Mouse (Mus musculus): ENCODE results near the gene Prkca.

Prkca gene

DNA sequence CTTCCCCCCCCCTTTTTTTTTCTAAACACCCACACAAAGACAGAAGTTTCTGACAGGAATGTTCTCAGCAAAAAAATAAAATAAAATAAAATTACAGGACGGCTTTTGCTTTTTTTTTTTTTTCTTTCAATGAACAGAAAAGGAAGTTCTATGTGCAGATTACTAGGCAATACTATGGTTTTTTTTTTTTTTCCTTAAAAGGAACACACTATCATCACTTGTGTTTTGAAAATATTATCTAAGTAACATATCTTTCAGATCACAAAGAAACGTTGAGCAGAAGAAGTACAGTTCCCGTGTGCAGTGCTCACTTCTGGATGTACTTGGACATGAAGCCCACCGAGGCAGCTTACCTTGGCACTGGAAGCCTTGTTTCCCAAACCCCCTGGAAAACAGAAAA lies 3.4 kb downstream of the Prkca start:
- DNase-seq (ENCODE audit: low read depth, low spot score), result no peak

DNA sequence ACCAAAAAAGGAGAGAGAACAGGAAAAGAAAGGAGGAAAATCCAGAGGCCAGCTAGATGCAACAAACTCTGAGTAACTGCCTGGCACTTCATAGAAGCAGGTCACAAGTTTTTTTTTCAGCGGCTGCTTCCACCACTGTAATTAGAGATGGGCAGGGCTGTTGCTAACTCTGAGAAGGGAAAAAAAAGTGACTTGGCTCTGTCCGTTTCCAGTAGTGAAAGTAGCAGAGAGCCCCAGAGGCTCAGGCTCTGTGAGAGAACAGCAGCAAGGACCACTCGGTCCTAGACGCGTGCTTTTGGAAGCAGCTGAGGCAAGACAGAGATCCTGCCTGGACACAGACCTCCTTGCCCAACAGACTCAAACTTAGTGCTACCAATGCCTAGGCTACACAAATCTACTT lies 7.3 kb downstream of the Prkca start:
- no peak for DNase-seq (ENCODE audit: low read depth, low spot score)

DNA sequence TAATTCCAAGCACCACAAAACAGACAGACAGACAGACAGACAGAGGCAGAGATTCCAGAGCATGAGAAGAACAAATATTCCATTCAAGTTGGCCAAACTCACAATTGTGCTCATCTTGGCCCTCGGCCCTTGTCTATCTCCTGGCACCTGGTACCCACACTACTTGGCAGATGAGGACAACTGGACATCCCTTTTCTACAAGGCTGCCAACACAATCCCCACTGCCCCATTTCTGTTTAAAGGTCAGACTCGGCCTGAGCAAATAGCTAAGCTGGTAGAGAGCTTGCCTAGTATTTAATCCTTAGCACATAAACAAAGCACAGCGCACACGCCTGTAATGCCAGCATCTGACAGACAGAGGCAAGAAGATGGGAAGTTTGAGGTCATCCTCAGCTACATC lies 8.2 kb downstream of the Prkca start:
- no peak for DNase-seq (ENCODE audit: low read depth, low spot score)

DNA sequence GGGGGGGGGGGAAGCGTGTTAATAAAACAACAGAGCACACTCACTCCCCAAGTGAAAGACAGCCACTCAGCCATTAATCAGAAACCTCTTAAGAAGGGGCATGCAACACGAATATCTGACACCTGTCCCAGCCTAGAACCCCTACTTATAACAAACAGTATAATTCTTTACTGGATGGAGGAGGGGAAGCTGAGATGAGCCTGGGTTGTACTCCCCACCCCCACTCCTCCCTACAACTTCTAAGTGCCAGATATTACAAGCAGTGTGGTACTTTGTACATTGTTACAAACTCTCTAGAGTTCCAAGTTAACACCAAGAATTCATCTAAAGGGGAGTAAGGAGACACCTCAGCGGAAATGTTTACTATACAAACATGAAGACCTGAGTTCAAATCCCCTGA lies 9.1 kb downstream of the Prkca start:
- DNase-seq (ENCODE audit: low read depth, low spot score), result no peak

DNA sequence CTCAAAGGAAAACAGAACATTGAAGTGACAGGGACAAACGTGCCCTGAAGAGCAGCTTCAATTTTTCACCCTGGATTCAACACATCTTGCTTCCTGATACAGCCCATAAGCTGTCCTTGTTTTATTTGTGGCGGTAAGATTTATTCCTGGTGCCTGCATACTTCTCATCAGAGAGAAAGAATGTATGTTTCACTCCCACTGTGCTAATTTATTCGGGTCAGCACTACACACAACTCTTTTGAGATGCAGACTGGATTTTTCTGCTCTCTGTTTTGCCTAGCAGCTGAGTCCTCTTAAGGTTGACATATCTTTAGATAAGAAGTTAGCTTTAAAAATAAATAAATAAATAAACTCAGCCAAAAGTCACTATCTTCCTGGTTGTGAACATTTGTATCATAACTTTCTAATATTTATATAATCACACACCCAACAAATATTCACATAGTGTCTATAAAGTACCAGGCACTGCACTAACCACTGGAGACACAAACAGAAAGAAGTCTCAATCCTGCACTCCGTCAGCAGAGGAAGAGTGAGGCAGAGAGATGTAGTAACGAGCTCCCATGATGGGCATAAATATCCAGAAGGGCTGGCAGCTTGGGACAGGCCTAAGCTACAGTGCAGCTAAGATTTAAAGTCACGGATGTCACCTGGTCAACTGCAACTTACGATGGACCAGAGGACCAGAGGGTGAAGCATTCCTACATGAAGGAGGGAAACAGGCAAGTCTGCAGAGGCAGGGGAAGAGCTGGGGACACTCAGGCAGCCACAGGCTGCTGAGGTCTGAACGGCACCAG lies 9.9 kb downstream of the Prkca start:
- no peak for DNase-seq (ENCODE audit: low read depth, low spot score)

DNA sequence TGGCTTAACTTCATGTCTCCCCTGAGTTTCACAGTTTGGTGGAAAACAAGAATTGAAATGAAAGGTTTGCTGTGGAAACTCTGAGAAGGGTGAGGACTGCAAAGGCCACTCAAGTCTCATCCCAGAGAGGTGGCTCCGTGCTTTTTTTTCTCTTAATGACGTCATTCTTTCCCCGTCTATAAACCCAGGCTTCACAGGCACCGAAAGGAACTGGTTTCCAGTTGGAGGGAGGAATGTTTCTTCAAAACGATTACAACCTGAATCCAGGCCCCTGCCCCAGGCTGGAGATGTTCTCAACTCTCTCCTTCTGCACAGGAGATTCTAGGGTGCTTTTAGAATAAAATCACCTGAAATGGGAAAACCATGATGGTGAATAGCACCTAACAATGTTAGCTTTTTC lies 10.7 kb downstream of the Prkca start:
- no peak for DNase-seq (ENCODE audit: low read depth, low spot score)

DNA sequence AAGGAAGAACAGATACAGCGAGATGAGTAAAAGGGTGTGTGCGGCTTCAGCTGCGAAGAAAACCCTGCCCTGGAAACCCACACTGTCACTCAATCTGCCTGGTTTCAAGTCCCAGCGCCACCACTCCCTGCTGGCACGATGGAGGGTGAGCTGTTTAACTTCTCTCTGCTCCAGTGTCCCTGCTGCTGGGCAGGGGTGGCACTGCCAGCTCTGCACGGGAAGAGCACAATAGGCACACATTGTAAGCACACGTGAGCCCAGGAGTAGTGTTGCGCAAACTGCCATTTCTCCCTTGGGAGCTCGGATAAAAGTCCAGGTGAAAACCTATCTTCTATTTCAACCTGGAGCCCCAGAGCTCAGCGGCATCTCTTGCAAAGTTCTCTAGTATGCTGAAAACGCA lies 12.9 kb downstream of the Prkca start:
- DNase-seq (ENCODE audit: low read depth, low spot score), result no peak

DNA sequence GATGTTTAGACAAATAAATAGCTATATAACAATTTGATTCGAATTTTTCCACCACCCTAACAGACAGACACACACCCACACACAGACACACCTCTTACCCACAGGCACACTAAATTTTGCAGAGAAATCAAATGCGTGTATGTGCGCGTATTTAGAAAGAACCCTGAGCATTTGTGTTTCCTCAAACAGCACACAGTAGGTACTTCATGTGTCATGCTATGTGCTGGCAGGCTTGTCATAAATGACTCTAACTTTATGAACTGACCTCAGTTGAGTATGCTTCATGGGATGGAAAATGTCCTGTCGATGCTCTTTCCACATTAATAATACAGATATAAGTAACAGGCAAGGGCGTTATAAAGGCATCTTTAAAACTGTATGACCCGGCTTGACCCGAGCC lies 17.8 kb downstream of the Prkca start:
- DNase-seq (ENCODE audit: low read depth, low spot score), result no peak

DNA sequence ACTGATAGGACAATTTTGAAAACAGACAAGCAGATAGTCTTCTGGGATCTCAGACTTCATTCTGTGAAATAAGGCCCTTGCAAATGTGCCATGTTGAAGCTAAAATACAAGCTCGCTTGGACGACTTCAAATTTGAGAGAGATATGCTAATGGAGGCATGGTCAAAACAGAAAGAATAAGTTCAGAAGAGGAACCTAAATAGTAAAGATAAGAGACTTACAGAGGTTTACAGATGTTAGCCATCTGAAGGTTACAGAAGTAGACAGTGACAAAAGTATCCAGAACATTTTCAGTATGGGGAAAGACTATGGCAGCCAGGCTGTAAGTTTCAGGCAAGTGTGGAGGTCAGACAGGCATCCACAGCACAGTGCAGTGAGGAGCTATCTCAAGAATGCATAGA lies 21.6 kb downstream of the Prkca start:
- DNase-seq (ENCODE audit: low read depth, low spot score), result no peak

DNA sequence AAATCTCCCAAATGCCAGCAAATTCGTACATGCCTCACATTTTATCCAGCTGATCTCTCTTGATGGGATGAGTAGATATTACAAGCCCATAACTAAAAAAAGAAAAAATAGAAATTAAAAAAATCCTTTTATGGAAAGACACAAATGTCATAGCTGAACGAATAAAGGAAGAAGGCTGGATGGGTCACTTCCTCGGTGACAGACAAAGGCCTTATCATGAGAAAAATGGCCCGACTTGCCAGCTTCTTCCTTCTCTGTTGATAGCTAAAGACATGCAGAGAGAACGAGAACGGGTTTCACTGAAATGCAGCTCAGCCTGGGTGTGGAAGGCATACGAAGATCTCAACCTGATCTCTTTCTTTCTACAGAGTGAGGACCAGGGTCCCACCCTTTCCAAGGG lies 23.2 kb downstream of the Prkca start:
- no peak for DNase-seq (ENCODE audit: low read depth, low spot score)

DNA sequence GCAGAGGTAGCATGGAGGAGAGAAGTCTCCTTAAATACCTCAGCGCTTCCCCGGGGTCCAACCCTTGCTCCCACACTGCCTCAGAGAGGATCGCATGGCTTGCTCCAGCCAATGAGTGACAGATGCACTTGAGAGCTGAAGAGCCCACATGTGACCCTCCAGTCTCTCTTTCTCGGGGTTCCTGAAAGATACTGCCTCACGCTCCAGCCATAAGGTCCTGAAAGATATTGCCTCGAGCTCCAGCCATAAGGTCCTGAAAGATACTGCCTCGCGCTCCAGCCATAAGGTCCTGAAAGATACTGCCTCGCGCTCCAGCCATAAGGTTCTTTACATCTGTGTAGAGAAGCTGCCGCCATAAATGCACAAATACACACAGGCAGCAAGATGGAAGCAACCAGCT lies 24.6 kb downstream of the Prkca start:
- DNase-seq (ENCODE audit: low read depth, low spot score), result no peak

DNA sequence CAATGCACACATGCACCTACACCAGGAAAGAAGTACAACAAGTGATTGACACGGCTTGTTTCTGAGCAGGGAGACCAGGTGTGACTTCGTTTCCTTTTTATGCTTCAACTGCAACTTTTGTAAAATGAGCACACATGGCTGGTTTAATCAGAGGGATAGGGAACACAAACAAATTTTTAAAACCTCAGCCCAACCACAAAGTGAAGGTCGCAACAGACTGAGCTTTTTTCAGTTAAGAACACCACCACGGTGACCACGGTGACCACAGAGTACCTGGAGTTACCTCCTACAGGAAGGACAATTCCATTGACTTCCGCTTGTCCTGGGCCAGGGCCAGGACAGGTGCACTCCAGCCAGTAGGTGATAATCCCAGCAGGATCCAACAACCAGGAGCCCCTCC lies 25.9 kb downstream of the Prkca start:
- DNase-seq (ENCODE audit: low read depth, low spot score), result no peak

DNA sequence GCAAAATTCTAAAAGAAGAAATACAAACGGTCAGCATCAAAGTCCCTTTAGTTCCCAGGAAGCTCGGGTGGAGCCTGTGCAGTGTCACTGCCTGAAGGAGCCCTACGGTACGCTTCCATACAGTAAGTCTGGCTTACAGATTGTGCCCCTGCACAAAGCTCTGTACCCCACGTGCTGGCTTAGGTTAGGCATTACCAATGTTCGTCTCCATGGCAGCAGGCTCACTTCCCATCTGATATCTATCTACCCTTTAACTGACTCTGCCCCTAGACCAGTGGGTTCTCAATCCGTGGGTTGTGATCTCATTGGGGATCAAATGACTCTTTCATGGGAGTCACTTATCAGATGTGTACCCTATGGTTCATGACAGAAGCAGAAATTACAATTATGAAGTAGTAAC lies 28.0 kb downstream of the Prkca start:
- DNase-seq (ENCODE audit: low read depth, low spot score), result no peak

DNA sequence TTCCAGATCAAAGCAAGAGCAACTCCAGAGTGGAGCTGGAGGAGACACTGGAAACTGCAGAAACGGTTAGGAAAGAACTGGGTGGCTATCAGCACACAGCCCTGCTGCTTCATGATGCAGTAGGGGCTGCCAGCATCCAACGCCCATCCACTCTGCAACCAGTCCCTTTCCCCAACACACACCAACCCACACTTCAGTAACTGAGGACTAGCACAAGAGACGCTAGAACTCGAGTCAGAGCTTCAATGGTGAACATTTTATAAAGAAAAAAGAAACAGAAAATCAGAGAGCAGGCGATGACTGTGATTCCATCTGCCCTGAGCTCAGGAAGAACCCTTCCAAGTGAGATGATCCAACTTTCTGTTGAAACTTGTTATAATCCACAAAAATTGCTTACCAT lies 31.2 kb downstream of the Prkca start:
- no peak for DNase-seq (ENCODE audit: low read depth, low spot score)

DNA sequence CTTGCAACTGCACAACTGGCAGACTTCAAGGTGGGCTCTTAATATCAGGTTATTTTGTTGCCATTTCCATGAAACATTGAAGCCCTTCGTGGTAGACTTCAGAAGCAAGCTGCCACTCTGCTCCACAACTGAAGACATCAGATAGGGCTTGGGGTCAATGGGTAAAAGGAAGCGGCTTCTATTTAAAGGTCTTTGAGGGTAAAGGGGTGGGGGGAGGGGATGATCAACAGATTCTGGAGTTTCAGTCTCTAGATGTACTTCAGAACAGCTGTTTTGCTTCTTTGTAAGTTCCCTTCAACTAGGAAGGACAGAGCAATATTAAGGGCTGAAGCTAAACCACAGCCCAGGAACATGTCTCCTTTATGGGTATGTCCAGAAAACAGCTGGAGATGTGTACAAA lies 31.8 kb downstream of the Prkca start:
- no peak for DNase-seq (ENCODE audit: low read depth, low spot score)

DNA sequence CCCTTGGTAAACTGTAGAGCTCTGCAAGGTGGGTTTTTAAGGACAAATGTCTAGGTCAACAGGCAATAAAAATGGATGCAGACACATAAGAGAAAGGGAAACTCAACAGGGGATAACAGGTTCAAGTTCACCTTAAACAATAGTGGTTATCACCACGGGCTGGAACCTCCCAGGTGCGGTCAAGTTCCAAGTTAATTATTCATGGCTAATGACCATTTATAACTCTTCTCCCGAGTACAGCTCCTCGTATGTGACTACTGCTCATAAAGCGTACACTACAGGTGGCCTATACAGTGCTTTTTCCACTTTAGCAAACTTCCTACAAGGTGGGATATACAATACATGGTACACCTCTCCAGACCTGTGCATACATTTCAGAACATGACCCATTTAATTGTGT lies 33.9 kb downstream of the Prkca start:
- no peak for DNase-seq (ENCODE audit: low read depth, low spot score)

DNA sequence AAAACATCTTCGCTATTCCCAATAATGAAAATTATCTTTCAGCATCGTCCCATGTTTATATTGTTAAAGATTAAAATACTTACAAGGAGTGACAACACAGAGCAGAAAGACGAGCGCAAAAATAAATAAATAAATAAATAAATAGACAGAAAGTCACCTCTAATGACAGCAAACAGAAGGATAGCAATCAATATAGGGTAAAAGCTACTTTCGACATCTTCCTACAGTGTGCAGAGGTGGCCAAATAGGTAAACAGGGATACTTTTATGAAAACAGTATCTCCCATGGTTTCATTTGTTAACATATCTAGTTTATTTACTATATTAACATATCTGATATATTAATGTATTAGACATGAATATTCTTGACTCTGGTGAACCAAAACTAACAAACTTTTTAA lies 35.5 kb downstream of the Prkca start:
- DNase-seq (ENCODE audit: low read depth, low spot score), result no peak

DNA sequence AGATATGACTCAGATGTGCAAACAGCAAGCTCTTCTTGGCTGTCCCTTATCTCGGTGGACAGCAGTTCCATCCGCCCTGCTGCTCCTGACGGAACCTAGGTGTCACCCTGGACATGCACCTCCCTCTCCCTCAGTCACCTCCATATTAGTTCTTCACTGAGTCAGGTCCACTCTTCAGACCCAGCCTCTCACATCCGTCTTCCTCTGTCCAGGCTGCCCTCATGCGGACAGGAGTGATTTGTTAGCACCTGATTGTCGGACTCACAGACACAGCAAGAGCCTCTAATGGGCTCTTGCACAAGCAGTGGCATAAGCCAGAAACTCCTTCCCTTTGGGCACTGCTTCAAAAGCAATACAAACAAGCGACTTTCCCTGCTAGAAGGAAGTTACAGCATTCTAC lies 36.5 kb downstream of the Prkca start:
- no peak for DNase-seq (ENCODE audit: low read depth, low spot score)

DNA sequence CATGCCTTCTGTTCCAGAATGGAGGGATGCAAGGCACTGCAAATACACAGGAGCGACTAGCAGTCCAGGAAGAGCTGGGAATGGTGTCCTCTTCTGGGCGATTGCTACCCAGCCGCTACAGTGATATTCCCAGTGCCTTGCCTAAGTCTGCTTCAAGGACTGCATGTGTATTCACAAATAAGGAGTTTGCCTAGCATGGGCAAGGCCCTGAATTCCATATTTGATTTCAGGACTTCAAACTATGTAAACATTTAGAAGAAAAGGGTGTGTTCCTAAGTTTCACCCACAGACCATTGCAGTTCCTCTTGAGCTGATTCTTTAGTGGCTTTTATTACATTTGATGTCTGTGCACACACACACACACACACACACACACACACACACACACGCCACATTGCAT lies 39.9 kb downstream of the Prkca start:
- no peak for DNase-seq (ENCODE audit: low read depth, low spot score)

DNA sequence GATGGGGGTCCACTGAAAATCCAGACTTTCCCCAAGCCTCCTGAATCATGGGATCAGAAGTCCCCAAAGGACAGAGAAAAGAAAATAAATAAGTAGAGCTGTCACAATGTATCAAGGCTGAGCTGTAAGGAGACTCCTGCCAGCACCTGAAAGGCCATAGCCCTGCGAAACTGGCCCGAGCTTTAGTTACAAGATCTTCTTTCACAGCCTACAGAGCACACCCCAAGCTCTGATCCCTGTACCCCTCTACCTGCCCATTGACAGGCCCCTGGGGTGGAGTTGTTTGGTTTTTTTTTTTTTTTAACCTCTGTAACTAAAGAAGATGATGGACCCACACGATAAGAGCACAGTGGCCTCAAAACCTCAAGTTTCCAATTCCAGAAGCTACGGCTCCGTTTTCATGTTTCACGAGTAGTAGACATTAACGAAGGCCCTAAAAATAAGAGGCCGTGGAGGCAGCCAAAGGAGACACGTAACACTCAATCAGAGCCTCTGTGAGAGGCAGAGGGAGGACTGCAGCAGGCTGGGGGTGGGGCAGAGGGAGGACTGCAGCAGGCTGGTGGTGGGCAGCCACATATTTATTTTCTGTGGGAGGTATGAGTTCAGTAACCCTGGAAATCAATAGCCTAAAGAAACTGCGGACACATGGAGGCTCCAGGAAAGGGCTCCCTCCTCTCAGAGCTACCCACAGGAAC lies 41.8 kb downstream of the Prkca start:
- no peak for DNase-seq (ENCODE audit: low read depth, low spot score)

DNA sequence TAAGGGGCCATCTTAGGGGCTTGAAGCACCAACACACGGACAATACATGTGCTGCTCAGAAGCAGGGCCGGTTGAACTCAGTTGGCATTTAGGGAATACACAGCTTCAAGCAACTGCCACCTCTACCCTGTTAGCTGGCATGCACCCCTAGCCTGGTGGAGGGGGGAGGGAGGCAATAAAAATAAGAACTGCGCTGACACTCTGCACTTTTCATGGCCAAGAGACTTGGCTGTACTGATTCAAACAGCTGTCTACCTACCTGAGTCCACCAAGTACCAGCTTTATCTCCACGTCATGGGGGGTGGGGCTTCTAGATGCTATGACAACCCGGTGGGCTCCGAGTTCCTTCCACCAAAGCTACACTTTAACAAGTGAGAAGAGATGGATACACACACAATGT lies 42.7 kb downstream of the Prkca start:
- no peak for DNase-seq (ENCODE audit: low read depth, low spot score)

DNA sequence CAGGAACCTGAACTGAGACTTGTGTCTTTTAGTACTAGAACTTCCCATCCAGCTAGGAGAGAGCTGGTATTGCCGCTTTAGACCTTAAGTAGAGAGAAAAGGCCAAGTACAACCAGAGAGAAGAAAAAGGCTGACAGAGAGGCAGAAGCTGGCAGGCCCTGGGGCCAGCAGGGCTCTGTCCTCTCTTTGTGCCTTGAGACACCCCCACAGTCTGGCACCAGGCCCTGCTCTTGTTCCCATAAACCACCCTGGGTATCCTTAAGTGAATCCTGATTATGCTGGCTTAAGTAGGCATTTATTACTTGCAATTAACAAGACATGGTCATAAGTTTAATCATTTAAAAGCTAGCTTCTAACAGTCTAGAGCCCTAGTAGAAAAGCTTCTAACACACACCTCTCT lies 43.3 kb downstream of the Prkca start:
- DNase-seq (ENCODE audit: low read depth, low spot score), result no peak

DNA sequence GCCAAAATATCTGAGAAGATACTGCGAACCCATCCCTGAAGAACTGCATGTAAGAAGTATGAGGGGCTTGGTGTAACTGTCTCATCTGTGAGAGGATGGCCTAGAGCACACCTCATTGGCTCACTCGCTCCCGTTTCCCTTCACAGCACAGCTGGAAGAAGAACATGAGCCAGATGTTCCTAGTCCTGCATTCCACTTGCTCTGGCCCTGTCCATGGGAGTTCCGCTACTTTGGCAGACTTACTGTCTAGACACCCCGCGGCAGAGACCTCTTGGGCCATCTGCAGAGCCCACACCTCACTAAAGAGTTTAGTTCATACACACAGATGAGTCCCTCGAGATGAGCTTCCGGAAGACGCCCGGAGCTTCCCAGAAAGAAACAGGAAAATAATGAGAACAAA lies 43.8 kb downstream of the Prkca start:
- DNase-seq (ENCODE audit: low read depth, low spot score), result no peak

DNA sequence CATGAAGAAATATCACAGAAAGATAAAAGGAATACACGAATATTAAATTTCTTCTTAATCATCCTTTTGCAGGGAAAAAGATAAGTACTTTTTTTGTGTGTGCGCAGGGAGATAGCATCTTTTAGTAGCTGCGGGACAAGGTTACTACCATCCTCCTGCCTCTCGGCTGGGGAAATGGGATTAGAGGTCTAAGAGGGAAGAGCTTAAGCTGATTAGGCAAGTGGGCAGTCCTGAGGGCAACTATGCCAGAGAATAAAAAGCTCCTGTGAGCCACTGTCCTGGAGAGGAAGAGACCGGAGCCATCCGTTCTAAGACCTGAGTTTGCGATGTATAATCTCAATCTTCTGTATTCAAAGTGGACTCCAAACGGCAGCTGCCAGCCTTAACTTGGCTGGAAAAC lies 45.8 kb downstream of the Prkca start:
- peak; percentile 65 for DNase-seq (ENCODE audit: low read depth, low spot score)
